Mouse (Mus musculus) limb, embryonic 13.5 days (tissue): ENCODE results near the gene Golga4. TPM values are rescaled to one million over a fixed set of nuclear protein-coding genes. Genes with fewer than 3 reads are reported as not detected.

ENCODE experiments used
- ATAC-seq: fragments of 200-750 bp; cut with Nextera tagmentation; 2 replicates; pipeline ENCODE4 v1.8.0; 2017; ENCODE audit warnings: low read depth, moderate number of reproducible peaks, moderate TSS enrichment; ENCODE audit not compliant: low FRiP score
- H3K27ac ChIP-seq: fragments of 300-500 bp; sonication (generic); 2 replicates; pipeline ENCODE4 v1.5.1; 2015; ENCODE audit warnings: inconsistent platforms, mild to moderate bottlenecking, moderate library complexity
- H3K27me3 ChIP-seq: fragments of 300-500 bp; sonication (generic); 2 replicates; pipeline ENCODE4 v1.6.1; 2015; ENCODE audit warnings: mild to moderate bottlenecking, inconsistent platforms
- H3K36me3 ChIP-seq: fragments of 300-500 bp; sonication (generic); 2 replicates; pipeline ENCODE4 v1.6.1; 2015; ENCODE audit warnings: inconsistent platforms, mild to moderate bottlenecking, moderate library complexity
- H3K4me1 ChIP-seq: fragments of 300-500 bp; sonication (generic); 2 replicates; pipeline ENCODE4 v1.6.1; 2015; ENCODE audit warnings: inconsistent platforms
- H3K4me2 ChIP-seq: fragments of 300-500 bp; sonication (generic); replicated peaks from 2 replicates; pipeline ENCODE4 v1.6.1; 2015; ENCODE audit warnings: inconsistent platforms, mild to moderate bottlenecking, moderate library complexity
- H3K4me3 ChIP-seq: fragments of 300-500 bp; sonication (generic); 2 replicates; pipeline ENCODE4 v1.5.1; 2015; ENCODE audit warnings: moderate library complexity, mild to moderate bottlenecking, inconsistent platforms
- H3K9ac ChIP-seq: fragments of 300-500 bp; sonication (generic); 2 replicates; pipeline ENCODE4 v1.6.1; 2015; ENCODE audit warnings: mild to moderate bottlenecking, inconsistent platforms
- H3K9me3 ChIP-seq: fragments of 300-500 bp; sonication (generic); 2 replicates; pipeline ENCODE4 v1.6.1; 2016; ENCODE audit warnings: inconsistent platforms
- WGBS: fragments of 180-500 bp; shearing (Covaris S2); methylation state at CpG from one replicate; pipeline ENCODE4 v1.1.7; 2015; 5-methylcytosine and 5-hydroxymethylcytosine counted together
- polyA plus RNA-seq: library from polyadenylated mRNA; unstranded; fragments of >200 nt; fragmentation: Nextera tagmentation; extraction: Ambion mirVana; gene quantifications from 2 replicates; pipeline ENCODE4 v1.2.1, GENCODE M21; 2015

The Golga4 gene
- polyA plus RNA-seq, 1 experiment from 2014 or later = 56.0 TPM

- Histone ChIP-seq H3K27ac (no peak overlapping the region), H3K27me3 (no peaks in the 10 kb centered on the region), H3K4me3 (no peak overlapping the region), H3K9me3 (no peaks in the 10 kb centered on the region), H3K36me3 (peaks cover 28% of the 10 kb centered on the region), H3K4me2 (no peak overlapping the region), H3K9ac (no peak overlapping the region), H3K4me1 (peaks cover 24% of the 10 kb centered on the region)
- WGBS = 80% methylated on average over 3 of the region's 3 CpGs
- ATAC-seq = no peak
These were observed 6.7 kb downstream of the Golga4 start for GRCm38 (mm10) chr9:118512681-118513233.

DNA sequence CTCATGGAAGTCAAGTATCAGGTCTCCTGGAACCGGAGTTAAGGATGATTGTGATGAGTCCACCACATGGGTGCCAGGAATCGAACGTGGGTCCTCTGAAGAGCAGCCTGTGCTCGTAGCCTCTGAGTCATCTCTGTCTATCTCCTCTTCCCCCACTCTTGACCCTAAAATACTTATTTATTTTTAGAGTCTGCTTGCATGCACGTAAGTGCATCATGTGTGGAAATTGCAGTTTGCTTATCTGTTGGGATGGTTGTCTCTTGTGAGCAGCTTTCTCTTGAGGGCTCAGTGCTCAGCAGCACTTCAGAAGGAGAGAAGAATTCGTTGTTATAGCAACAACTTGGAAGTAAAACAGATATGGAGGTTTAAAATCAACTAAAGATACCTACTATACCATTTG is 9.4 kb downstream of the Golga4 start:
- Histone ChIP-seq H3K27me3 (no peaks in the 10 kb centered on the region), H3K36me3 (peaks cover 28% of the 10 kb centered on the region), H3K9ac (no peak overlapping the region), H3K4me2 (no peak overlapping the region), H3K4me3 (no peak overlapping the region), H3K4me1 (peaks cover 19% of the 10 kb centered on the region), H3K9me3 (no peaks in the 10 kb centered on the region), H3K27ac (no peak overlapping the region)
- no peak for ATAC-seq
- 93% methylated on average over 6 of the region's 6 CpGs for WGBS

GRCm38 (mm10) chr9:118516162-118516561 is 10.1 kb downstream of the Golga4 start:
- H3K27ac ChIP-seq = no peak overlapping the region
- no peaks in the 10 kb centered on the region for H3K27me3 ChIP-seq
- H3K4me2 ChIP-seq = no peak overlapping the region
- peaks cover 14% of the 10 kb centered on the region for H3K4me1 ChIP-seq
- no peak overlapping the region for H3K4me3 ChIP-seq
- no peak overlapping the region for H3K9ac ChIP-seq
- peaks cover 24% of the 10 kb centered on the region for H3K36me3 ChIP-seq
- ATAC-seq = no peak
- 91% methylated on average over 3 of the region's 3 CpGs for WGBS
- no peaks in the 10 kb centered on the region for H3K9me3 ChIP-seq

- H3K9me3 ChIP-seq = no peaks in the 10 kb centered on the region
- no peak for ATAC-seq
- no peak overlapping the region for H3K9ac ChIP-seq
- H3K4me2 ChIP-seq = no peak overlapping the region
- no peak overlapping the region for H3K4me3 ChIP-seq
- H3K4me1 ChIP-seq = peaks cover 8% of the 10 kb centered on the region
- peaks cover 27% of the 10 kb centered on the region for H3K36me3 ChIP-seq
- 80% methylated on average over 6 of the region's 8 CpGs for WGBS
- H3K27me3 ChIP-seq = no peaks in the 10 kb centered on the region
- H3K27ac ChIP-seq = no peak overlapping the region
These were observed 11.6 kb downstream of the Golga4 start for GRCm38 (mm10) chr9:118517619-118518018.

GRCm38 (mm10) chr9:118519101-118519500 is 13.0 kb downstream of the Golga4 start:
- H3K27me3 ChIP-seq = no peaks in the 10 kb centered on the region

GRCm38 (mm10) chr9:118520011-118520410 is 13.9 kb downstream of the Golga4 start:
- no peak overlapping the region for H3K4me2 ChIP-seq
- H3K36me3 ChIP-seq = peaks cover 37% of the 10 kb centered on the region
- WGBS = 56% methylated on average over 8 of the region's 8 CpGs
- H3K4me3 ChIP-seq = no peak overlapping the region
- H3K27me3 ChIP-seq = no peaks in the 10 kb centered on the region
- ATAC-seq = no peak
- no peak overlapping the region; the same call in 1 of the 2 replicates for H3K27ac ChIP-seq
- no peaks in the 10 kb centered on the region for H3K9me3 ChIP-seq
- H3K4me1 ChIP-seq = peaks cover 8% of the 10 kb centered on the region
- no peak overlapping the region for H3K9ac ChIP-seq

More at GRCm38 (mm10) chr9:118519101-118519500, 13.0 kb downstream of the Golga4 start:
- H3K4me2 ChIP-seq = no peak overlapping the region
- ATAC-seq = no peak
- no peak overlapping the region for H3K27ac ChIP-seq
- H3K4me1 ChIP-seq = peaks cover 8% of the 10 kb centered on the region
- H3K9ac ChIP-seq = 0 out of 2 replicates have a peak overlapping the region, but pooled peaks have one; percentile 19
- H3K9me3 ChIP-seq = no peaks in the 10 kb centered on the region
- H3K36me3 ChIP-seq = peaks cover 36% of the 10 kb centered on the region
- H3K4me3 ChIP-seq = no peak overlapping the region
- 71% methylated on average over 8 of the region's 8 CpGs for WGBS

- no peak overlapping the region for H3K27ac ChIP-seq
- H3K27me3 ChIP-seq = no peaks in the 10 kb centered on the region
- WGBS = 18% methylated on average over 3 of the region's 3 CpGs
- ATAC-seq = no peak
- H3K9me3 ChIP-seq = no peaks in the 10 kb centered on the region
- peaks cover 37% of the 10 kb centered on the region for H3K36me3 ChIP-seq
- no peak overlapping the region for H3K4me3 ChIP-seq
- H3K4me1 ChIP-seq = peaks cover 8% of the 10 kb centered on the region
- no peak overlapping the region for H3K4me2 ChIP-seq
- no peak overlapping the region for H3K9ac ChIP-seq
These were observed 14.8 kb downstream of the Golga4 start for GRCm38 (mm10) chr9:118520858-118521257.

DNA sequence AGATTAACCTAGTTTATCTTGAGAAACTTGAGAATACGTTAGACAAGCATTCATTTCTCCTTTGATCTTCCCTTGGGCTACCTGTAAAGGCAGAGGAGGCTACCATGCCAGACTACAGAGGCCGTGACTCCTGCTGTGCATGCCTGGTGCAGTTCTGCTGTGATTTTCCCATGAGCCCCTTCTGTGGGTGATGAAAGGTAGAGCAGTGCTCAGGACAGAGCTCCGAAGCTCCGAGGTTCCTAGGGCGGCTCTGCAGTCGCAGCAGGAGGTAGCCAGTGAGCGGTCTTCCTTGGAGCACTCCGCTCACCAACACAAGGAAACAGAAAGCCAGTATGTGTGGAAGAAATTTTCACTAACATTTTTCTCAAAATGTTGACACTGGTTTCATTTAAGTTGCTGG is 15.6 kb downstream of the Golga4 start:
- Histone ChIP-seq H3K27ac (no peak overlapping the region), H3K9me3 (no peaks in the 10 kb centered on the region), H3K36me3 (peaks cover 38% of the 10 kb centered on the region), H3K27me3 (no peaks in the 10 kb centered on the region), H3K9ac (no peak overlapping the region), H3K4me1 (peaks cover 8% of the 10 kb centered on the region), H3K4me3 (no peak overlapping the region), H3K4me2 (no peak overlapping the region)
- WGBS = 73% methylated on average over 8 of the region's 8 CpGs
- ATAC-seq = no peak

GRCm38 (mm10) chr9:118523738-118524137 is 17.7 kb downstream of the Golga4 start:
- Histone ChIP-seq H3K4me1 (peaks cover 5% of the 10 kb centered on the region), H3K4me2 (no peak overlapping the region), H3K9me3 (no peaks in the 10 kb centered on the region), H3K27me3 (no peaks in the 10 kb centered on the region), H3K36me3 (peaks cover 58% of the 10 kb centered on the region), H3K4me3 (no peak overlapping the region), H3K27ac (no peak overlapping the region), H3K9ac (no peak overlapping the region)
- ATAC-seq = no peak
- WGBS = 85% methylated on average over 11 of the region's 11 CpGs

DNA sequence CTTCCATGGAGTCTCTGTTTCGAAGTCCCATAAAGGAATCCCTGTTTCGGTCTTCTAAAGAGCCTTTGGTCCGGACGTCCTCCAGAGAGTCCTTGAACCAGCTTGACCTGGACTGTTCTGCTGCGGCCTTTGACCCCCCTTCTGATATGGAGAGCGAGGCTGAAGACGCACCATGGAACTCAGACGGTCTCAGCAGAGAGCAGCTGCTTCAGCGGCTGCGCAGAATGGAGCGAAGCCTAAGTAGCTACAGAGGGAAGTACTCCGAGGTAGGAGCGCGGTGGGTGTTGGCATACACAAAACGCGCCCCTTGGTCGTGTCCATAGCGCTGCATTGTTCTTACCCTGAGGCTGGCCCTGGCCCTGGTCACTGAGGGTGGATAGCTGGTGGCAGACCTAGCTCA is 21.0 kb downstream of the Golga4 start:
- no peaks in the 10 kb centered on the region for H3K9me3 ChIP-seq
- no peaks in the 10 kb centered on the region for H3K27me3 ChIP-seq
- no peak overlapping the region for H3K9ac ChIP-seq
- no peaks in the 10 kb centered on the region for H3K4me1 ChIP-seq
- peaks cover 90% of the 10 kb centered on the region for H3K36me3 ChIP-seq
- ATAC-seq = no peak
- H3K27ac ChIP-seq = no peak overlapping the region
- H3K4me2 ChIP-seq = no peak overlapping the region
- no peak overlapping the region for H3K4me3 ChIP-seq
- WGBS = 91% methylated on average over 18 of the region's 18 CpGs

- Histone ChIP-seq H3K9ac (no peak overlapping the region), H3K4me1 (no peaks in the 10 kb centered on the region), H3K36me3 (peaks cover 90% of the 10 kb centered on the region), H3K4me2 (no peak overlapping the region), H3K27ac (no peak overlapping the region), H3K9me3 (no peaks in the 10 kb centered on the region), H3K27me3 (no peaks in the 10 kb centered on the region), H3K4me3 (no peak overlapping the region)
- 81% methylated on average over 3 of the region's 3 CpGs for WGBS
- ATAC-seq = no peak
These were observed 23.7 kb downstream of the Golga4 start for GRCm38 (mm10) chr9:118529783-118530182.

DNA sequence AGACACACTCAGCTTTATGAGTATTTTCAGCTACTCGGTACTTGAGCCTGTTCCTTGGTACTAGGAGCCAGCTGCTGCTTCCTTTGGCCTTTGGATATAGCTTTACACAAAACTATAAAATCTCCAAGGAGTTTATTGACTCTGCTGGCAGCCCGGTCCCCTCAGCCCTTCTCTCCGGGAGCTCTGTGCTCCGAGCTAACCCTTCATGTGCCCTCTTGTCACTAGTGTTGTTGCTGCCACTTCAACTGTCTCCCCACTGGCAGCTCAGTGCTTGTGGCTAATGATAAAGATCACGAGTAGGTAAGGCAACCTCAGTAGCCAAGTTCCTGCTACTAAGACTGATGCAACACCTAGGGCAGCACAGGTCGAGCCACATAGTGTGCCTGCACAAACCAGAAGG is 24.6 kb downstream of the Golga4 start:
- Histone ChIP-seq H3K4me2 (no peak overlapping the region), H3K27me3 (no peaks in the 10 kb centered on the region), H3K4me3 (no peak overlapping the region), H3K4me1 (no peaks in the 10 kb centered on the region), H3K36me3 (peaks cover 89% of the 10 kb centered on the region), H3K9me3 (no peaks in the 10 kb centered on the region), H3K9ac (no peak overlapping the region), H3K27ac (no peak overlapping the region)
- ATAC-seq = no peak
- WGBS = 65% methylated on average over 6 of the region's 6 CpGs

DNA sequence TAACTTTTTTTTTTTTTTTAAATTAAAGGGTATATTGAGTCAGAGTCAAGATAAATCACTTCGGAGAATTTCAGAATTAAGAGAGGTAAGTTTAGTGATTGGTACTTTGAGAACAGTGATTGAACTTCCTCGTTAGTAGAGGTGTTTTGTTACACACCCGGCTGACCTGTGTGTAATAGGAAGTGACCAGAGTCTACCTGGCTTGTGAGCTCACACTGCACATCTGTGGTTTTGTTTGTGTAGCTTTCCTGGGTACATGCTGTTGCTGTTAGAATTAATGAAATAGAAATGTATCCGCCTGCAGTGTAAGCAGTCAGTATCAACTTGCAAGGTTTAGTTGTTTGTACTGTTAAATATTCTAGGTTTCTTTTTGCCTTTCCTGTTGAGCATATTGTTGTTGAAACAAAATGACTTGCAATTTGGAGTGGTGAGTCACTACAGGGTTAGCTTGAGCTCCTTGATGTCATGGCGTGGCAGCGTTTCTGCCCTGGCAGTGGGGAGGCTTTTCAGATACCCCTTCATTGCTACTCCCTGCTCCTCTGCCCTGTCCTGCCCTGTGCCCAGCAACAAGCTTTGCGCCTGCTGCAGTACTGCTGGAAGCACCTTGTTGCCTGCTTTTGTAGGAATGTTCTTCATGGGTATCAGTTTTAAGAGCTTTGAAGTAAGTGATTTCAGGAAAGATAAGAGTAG is 26.6 kb downstream of the Golga4 start:
- Histone ChIP-seq H3K36me3 (peaks cover 89% of the 10 kb centered on the region), H3K4me3 (no peak overlapping the region), H3K4me2 (no peak overlapping the region), H3K9me3 (no peaks in the 10 kb centered on the region), H3K9ac (no peak overlapping the region), H3K4me1 (no peaks in the 10 kb centered on the region), H3K27me3 (no peaks in the 10 kb centered on the region), H3K27ac (no peak overlapping the region)
- WGBS = 80% methylated on average over 7 of the region's 7 CpGs
- ATAC-seq = no peak
